15 mouse cellular contexts compared by ENCODE assay signal in the genomic region with DNA sequence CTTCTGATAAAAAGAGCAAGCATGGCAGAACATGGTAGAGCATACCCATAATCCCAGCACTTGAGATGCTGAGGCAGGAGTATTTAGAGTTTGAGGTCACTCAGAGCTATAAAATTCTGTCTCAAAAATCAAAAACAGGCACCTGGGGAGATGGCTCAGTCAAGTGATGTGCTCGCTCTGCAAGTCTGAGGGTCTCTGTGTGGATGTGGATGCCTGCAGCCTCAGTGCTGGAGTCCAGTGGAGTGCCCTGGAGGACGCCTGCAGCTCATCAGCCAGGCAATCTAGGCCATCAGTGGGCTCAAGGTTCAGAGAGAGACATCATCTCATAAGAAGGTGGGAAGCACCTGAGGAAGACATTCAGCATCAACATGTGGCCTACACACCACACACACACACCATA.
"Had no signal": no experiment of that assay in that cellular context is flagged by ENCODE, and none has a peak within 500 bp of the region (broad histone marks: within the 10 kb centered on the region; RNA-seq: fewer than 3 reads in every experiment).

No protein-coding gene starts in this region.

- H3K27ac ChIP-seq: liver, embryonic 13.5 days; liver, embryonic 15.5 days; lung, embryonic 15.5 days; macrophage; midbrain, embryonic 13.5 days; midbrain, embryonic 15.5 days; neural tube, embryonic 12.5 days; stomach, embryonic 15.5 days; stomach, postnatal 0 days had no signal

- H3K36me3 ChIP-seq: liver, embryonic 13.5 days; liver, embryonic 15.5 days; lung, embryonic 15.5 days; midbrain, embryonic 13.5 days; midbrain, embryonic 15.5 days; neural tube, embryonic 12.5 days; stomach, embryonic 15.5 days had no signal

- H3K27me3 ChIP-seq: liver, embryonic 13.5 days; liver, embryonic 15.5 days; lung, embryonic 15.5 days; megakaryocyte, embryonic 14.5 days; midbrain, embryonic 13.5 days; midbrain, embryonic 15.5 days; neural tube, embryonic 12.5 days; stomach, embryonic 15.5 days had no signal

- H3K4me3 ChIP-seq: liver, embryonic 13.5 days; liver, embryonic 15.5 days; lung, embryonic 15.5 days; megakaryocyte, embryonic 14.5 days; midbrain, embryonic 13.5 days; midbrain, embryonic 15.5 days; neural tube, embryonic 12.5 days; stomach, embryonic 15.5 days had no signal

- DNase-seq: liver, embryonic 13.5 days; liver, postnatal 0 days; lung, adult 2 months; lung, postnatal 14 days; lung, postnatal 36 days; right cerebral cortex, postnatal 14 days had no signal

- H3K4me1 ChIP-seq: midbrain, embryonic 13.5 days; midbrain, embryonic 15.5 days; neural tube, embryonic 12.5 days; stomach, embryonic 15.5 days had no signal
